Mouse (Mus musculus) right cerebral cortex, postnatal 10 days (tissue): ENCODE measurements around the gene Acap3.

Source experiments
- DNase-seq, 2 experiments: peaks; one replicate each; pipeline ENCODE4 v3.0.0; 2021; ENCODE audit warnings: low spot score in 2 of 2

Gene Acap3

GRCm38 (mm10) chr4:155886330-155886729, 5.3 kb upstream of the Acap3 start:
- DNase-seq, result peak in 1 of 2 experiments; percentile 22

GRCm38 (mm10) chr4:155887674-155888073, 3.9 kb upstream of the Acap3 start:
- peak in 1 of 2 experiments; percentile 22 for DNase-seq

GRCm38 (mm10) chr4:155888181-155888580, 3.4 kb upstream of the Acap3 start:
- peak in 1 of 2 experiments; percentile 26 for DNase-seq

GRCm38 (mm10) chr4:155889316-155889715, 2.3 kb upstream of the Acap3 start:
- peak in 1 of 2 experiments; percentile 21 for DNase-seq

- peak in 1 of 2 experiments; percentile 53 for DNase-seq
Measured at GRCm38 (mm10) chr4:155891011-155891471, 581 bp upstream of the Acap3 start.

- DNase-seq, result peak; percentile 90 to 92
Measured at GRCm38 (mm10) chr4:155892017-155892416, 395 bp downstream of the Acap3 start.

- peak; percentile 62 to 70 for DNase-seq
Measured at GRCm38 (mm10) chr4:155892438-155893211, 1.0 kb downstream of the Acap3 start.

- no peak for DNase-seq
Measured at GRCm38 (mm10) chr4:155893212-155893690, 1.6 kb downstream of the Acap3 start.

- DNase-seq, result peak; percentile 86
Measured at GRCm38 (mm10) chr4:155894311-155894881, 2.8 kb downstream of the Acap3 start.

- peak; percentile 90 to 92 for DNase-seq
Measured at GRCm38 (mm10) chr4:155895216-155895615, 3.6 kb downstream of the Acap3 start.

- DNase-seq, result peak in 1 of 2 experiments; percentile 32
Measured at GRCm38 (mm10) chr4:155895826-155896225, 4.2 kb downstream of the Acap3 start.

GRCm38 (mm10) chr4:155896461-155896860, 4.8 kb downstream of the Acap3 start:
- DNase-seq, result no peak

GRCm38 (mm10) chr4:155898318-155898717, 6.7 kb downstream of the Acap3 start:
- no peak for DNase-seq

GRCm38 (mm10) chr4:155899355-155899754, 7.7 kb downstream of the Acap3 start:
- DNase-seq, result peak; percentile 22 to 26

GRCm38 (mm10) chr4:155901205-155901604, 9.6 kb downstream of the Acap3 start:
- peak; percentile 77 to 79 for DNase-seq

GRCm38 (mm10) chr4:155903246-155903645, 11.6 kb downstream of the Acap3 start:
- DNase-seq, result peak; percentile 25 to 27

- peak; percentile 45 to 49 for DNase-seq
Measured at GRCm38 (mm10) chr4:155904318-155905102, 12.9 kb downstream of the Acap3 start.

- DNase-seq, result peak in 1 of 2 experiments; percentile 18
Measured at GRCm38 (mm10) chr4:155905634-155906033, 14.0 kb downstream of the Acap3 start.

GRCm38 (mm10) chr4:155906125-155906524, 14.5 kb downstream of the Acap3 start:
- DNase-seq, result peak in 1 of 2 experiments; percentile 19

- peak; percentile 18 to 24 for DNase-seq
Measured at GRCm38 (mm10) chr4:155907003-155907402, 15.4 kb downstream of the Acap3 start.

- DNase-seq, result peak; percentile 28 to 33
Measured at GRCm38 (mm10) chr4:155908281-155908680, 16.7 kb downstream of the Acap3 start.

- DNase-seq, result peak; percentile 19 to 26
Measured at GRCm38 (mm10) chr4:155908751-155909150, 17.1 kb downstream of the Acap3 start.
